Mouse (Mus musculus): ENCODE results near the gene Coq8a.

DNA sequence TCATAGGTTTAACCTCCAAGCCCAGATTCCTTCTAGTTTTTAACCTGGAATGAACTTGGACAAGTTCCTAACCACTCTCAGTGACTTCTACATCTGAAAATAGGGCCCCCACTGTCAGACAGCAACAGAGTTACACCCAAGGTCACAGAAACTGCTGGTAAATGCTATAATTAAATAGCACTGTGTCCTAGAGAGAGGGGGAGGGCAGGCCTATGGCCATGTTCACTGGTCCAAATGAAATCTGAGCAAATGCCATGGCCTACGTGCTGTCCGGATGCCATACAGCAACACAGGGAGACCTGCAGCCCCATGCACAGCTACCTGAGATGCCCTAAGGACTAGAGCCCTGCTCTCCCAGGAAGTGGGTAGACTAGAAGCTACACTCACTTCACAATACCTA, 19.6 kb downstream of the Coq8a start:
- TF ChIP-seq MEF2A (IDR thresholded peaks at IDR 0.05; ENCODE audit: extremely low read depth, insufficient replicate concordance, low read depth, low read length, poor library complexity, severe bottlenecking) (no peak), CTCF (IDR thresholded peaks at IDR 0.05 in 2 of 3, conservative IDR thresholded peaks at IDR 0.05 in 1 of 3; ENCODE audit: control insufficient read depth in 1 of 3, insufficient read depth in 1 of 3, low read depth in 2 of 3, low read length in 3 of 3, poor library complexity in 1 of 3, severe bottlenecking in 1 of 3) (no peak), POLR2AphosphoS5 (IDR thresholded peaks at IDR 0.05; ENCODE audit: borderline replicate concordance, low read depth, low read length) (no peak), POLR2A (IDR thresholded peaks at IDR 0.05; ENCODE audit: control insufficient read depth in 1 of 2, insufficient read depth in 1 of 2, low read depth in 1 of 2, low read length in 2 of 2, poor library complexity in 1 of 2) (no peak), ZC3H11A (IDR thresholded peaks at IDR 0.05; ENCODE audit: low read depth, low read length) (no peak), CHD2 (IDR thresholded peaks at IDR 0.05; ENCODE audit: low read length) (no peak), GATA1 (IDR thresholded peaks at IDR 0.05; ENCODE audit: low read depth, low read length) (no peak), MAFK (IDR thresholded peaks at IDR 0.05; ENCODE audit: borderline replicate concordance, low read depth, low read length) (no peak), E2F4 (IDR thresholded peaks at IDR 0.05; ENCODE audit: borderline replicate concordance, low read depth, low read length) (no peak), ELF1 (IDR thresholded peaks at IDR 0.05; ENCODE audit: low read depth, low read length) (no peak), CHD1 (IDR thresholded peaks at IDR 0.05; ENCODE audit: low read depth, low read length) (no peak), SMC3 (IDR thresholded peaks at IDR 0.05; ENCODE audit: low read depth, low read length) (no peak)
